Mouse (Mus musculus) 416B (cell line): ENCODE measurements around the gene Klrb1c.
"Not testable (repeated sequence)": the region's sequence is repeated elsewhere in the genome, so short reads cannot be mapped to it uniquely, and the experiment has no call there.

ENCODE experiments used
- DNase-seq: peaks from one replicate; pipeline ENCODE4 v3.0.0; 2011; ENCODE audit warnings: low read depth

Gene Klrb1c

GRCm38 (mm10) chr6:128755402-128755763 lies 33.6 kb downstream of the Klrb1c start:
- DNase-seq, result not testable (repeated sequence)

DNA sequence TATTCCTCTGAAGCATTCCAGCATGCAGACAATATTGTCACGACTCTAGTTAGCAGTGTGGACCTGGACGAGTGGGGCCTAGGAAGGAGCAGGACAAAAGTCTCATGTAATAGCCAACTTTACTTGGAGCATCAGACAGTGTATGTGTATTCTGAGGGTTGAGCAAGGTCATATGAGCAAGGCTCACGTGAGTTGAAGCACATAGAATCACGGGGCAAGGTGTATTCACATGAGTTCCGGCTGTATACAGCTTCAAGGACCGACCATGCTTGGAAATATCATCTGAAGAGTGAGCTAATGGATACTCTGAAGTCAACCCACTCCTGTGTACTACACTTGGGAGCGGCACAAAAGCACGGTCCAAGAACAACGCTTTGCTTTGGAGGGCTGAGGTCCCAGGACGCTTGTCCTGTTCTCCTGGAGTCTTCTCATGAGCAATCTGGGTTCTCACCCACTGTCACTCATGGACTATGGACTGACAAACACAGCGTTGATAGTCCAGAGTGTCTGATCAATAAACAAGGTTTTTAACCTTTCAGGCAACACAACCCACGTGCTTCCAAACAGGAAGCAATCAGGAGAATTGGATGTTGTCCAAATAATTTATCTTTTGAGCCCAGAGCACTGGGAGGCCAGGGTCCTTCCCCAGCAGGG lies 34.1 kb downstream of the Klrb1c start:
- not testable (repeated sequence) for DNase-seq

DNA sequence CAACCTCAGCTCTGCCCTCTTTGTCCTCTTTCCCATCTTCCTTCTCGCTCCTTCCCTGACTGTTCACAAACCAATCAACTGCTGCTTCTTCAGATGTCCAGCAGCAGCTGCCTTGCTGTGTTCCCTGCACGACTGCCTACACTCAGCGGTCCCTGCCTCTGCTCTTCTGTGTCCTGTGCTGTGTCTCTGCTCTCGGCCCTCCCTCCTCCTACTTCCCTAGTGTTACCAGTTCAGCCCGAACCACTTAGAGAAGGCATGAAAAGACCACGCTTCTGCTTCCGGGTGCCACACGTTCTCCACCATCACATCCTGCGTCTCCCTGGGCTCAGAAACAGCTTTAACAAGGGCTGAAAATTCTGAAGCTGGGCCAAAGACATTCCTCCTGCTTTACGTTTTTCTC lies 34.8 kb downstream of the Klrb1c start:
- not testable (repeated sequence) for DNase-seq

DNA sequence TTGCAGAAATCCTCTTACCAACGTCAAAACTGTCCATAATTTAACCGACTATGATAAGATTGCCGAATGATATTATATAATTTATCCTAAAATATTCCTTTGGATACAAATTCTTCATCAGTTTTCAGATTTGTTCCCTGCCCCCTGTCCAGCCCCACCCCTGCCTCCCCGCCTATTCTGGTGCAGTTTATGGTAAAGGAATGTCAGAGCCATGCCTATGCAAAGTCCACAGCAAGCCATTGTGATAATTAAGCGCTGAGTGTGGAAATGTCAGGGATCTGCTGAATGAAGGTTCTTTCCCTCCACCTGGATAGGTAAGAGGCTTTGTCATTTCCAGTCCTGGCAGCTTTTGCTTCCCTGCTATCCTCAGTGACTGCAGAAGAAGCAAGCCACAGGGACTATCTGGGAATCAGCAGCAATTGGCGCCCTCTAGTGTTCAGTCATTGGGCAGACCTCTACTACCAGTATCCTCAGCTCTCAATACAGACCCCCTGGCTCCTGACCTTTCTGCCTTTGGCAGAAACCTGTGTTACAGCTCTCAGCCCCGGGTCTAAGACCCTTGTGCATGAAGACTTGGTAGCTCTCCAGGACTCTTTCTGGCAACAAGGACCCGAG lies 35.3 kb downstream of the Klrb1c start:
- peak; percentile 64 for DNase-seq

DNA sequence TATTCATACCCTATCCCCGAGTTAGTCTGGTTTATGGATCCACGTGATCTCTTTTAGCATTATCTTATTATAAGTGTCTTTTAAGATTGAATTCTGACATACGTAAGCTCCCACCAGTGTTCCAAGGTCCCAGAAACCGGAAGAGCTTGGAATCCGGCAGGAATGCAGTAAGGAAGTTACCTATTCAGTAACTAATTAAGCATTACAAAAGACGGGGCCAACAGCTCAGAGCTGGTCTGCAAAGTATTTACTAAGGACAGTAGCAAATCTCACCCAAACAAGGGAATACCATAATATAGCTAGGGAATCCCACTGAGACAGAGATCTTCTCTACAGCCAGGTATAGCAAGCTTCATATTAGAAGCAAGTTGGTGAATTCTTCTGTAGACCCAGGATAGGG lies 42.0 kb downstream of the Klrb1c start:
- not testable (repeated sequence) for DNase-seq

- no peak for DNase-seq
These were observed 51.6 kb downstream of the Klrb1c start for GRCm38 (mm10) chr6:128737445-128737844.

- DNase-seq, result peak; percentile 56
These were observed 52.9 kb downstream of the Klrb1c start for GRCm38 (mm10) chr6:128736100-128736499.

GRCm38 (mm10) chr6:128734896-128735295 lies 54.1 kb downstream of the Klrb1c start:
- no peak for DNase-seq

DNA sequence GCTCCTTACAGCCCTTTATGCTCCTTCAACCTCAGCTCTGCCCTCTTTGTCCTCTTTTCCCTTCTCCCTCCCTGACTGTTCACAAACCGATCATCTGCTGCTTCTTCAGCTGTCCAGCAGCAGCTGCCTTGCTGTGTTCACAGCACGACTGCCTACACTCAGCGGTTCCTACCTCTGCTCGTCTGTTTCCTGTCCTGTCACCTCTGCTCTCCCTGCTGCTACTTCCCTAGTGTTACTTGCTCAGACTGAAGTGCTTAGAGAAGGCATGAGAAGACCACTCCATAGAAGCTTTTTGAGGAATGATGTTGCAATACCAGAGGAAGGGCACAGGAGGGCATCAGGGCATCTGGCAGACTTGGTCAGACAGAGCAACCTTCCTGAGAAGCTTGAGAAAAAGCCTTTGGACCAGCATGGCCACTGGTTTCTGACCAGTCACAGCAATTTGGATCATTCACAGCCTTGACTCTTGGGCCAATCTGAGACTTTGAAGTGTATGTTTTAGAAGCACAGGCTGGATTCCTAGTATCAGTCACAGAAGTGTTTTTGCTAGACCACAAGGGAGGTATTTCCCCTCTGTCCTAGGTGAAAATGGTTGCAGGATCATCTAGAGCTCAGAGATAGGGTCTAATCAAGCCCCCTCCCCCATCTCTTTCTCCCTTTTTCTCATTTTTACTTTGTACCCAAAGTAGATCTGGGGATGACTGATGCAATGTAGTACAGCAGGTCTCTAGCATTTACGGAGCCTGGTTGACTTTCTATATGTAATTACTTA lies 54.9 kb downstream of the Klrb1c start:
- peak; percentile 29 for DNase-seq

DNA sequence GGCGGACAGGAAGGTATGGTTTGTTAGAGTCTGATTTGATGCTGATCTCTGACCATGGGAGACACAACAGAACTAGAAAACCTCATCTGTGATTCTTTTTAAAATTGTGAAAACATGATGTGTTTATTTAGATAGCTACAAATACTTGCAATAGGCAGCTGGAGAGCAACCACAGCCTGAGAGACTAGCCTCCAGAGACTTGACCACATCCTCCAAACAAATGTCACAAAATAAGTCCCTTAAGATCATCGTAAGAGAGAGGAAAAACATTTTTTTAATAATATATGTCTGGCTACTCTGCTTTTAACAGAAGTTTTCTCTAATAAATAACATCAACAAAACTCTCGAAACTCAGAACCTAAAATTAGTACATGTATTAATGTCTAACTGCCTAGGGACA lies 57.0 kb downstream of the Klrb1c start:
- DNase-seq, result peak; percentile 56
